Mouse (Mus musculus) kidney, postnatal 0 days (tissue): ENCODE measurements around the gene Pnrc1. TPM values are rescaled to one million over a fixed set of nuclear protein-coding genes. Genes with fewer than 3 reads are reported as not detected.

Experiments
- ATAC-seq: fragments of 200-750 bp; cut with Nextera tagmentation; replicated peaks from 2 replicates; pipeline ENCODE4 v1.8.0; 2017; ENCODE audit warnings: low read depth, moderate number of reproducible peaks, moderate TSS enrichment, moderate library complexity; ENCODE audit not compliant: low FRiP score
- DNase-seq: peaks from one replicate; pipeline ENCODE4 v3.0.0-alpha.2; 2016; ENCODE audit warnings: low spot score
- H3K27ac ChIP-seq: fragments of 300-500 bp; sonication (generic); 2 replicates; pipeline ENCODE4 v1.5.1; 2014; ENCODE audit warnings: mild to moderate bottlenecking
- H3K27me3 ChIP-seq: fragments of 300-500 bp; sonication (generic); 2 replicates; pipeline ENCODE4 v1.6.1; 2014; ENCODE audit warnings: low read length, mixed read lengths; ENCODE audit not compliant: insufficient read depth
- H3K36me3 ChIP-seq: fragments of 300-500 bp; sonication (generic); 2 replicates; pipeline ENCODE4 v1.6.1; 2014; ENCODE audit warnings: low read length, mixed read lengths; ENCODE audit not compliant: insufficient read depth
- H3K4me1 ChIP-seq: fragments of 300-500 bp; sonication (generic); replicated peaks from 2 replicates; pipeline ENCODE4 v1.6.1; 2014; ENCODE audit warnings: antibody characterized with exemption, low read length, mixed read lengths; ENCODE audit not compliant: insufficient read depth
- H3K4me2 ChIP-seq: fragments of 300-500 bp; sonication (generic); 2 replicates; pipeline ENCODE4 v1.6.1; 2014; ENCODE audit warnings: mild to moderate bottlenecking, low read length, moderate library complexity, mixed read lengths
- H3K4me3 ChIP-seq: fragments of 300-500 bp; sonication (generic); replicated peaks from 2 replicates; pipeline ENCODE4 v1.5.1; 2014; ENCODE audit warnings: low read depth, low read length
- H3K9ac ChIP-seq: fragments of 300-500 bp; sonication (generic); 2 replicates; pipeline ENCODE4 v1.6.1; 2014; ENCODE audit warnings: low read depth, low read length
- H3K9me3 ChIP-seq: fragments of 300-500 bp; sonication (generic); replicated peaks from 2 replicates; pipeline ENCODE4 v1.6.1; 2016; ENCODE audit warnings: low read length, inconsistent platforms, mixed read lengths
- CTCF ChIP-seq: IDR thresholded peaks from 2 replicates; pipeline ENCODE4 v1.5.1; 2016; ENCODE audit warnings: antibody characterized with exemption, low read depth, mild to moderate bottlenecking, moderate library complexity
- WGBS: fragments of 180-500 bp; shearing (Covaris S2); extraction: QIAGEN DNeasy Blood & Tissue Kit; methylation state at CpG from one replicate; pipeline ENCODE4 v1.1.7; 2014; 5-methylcytosine and 5-hydroxymethylcytosine counted together
- polyA plus RNA-seq: library from polyadenylated mRNA; unstranded; fragments of >200 nt; fragmentation: Nextera tagmentation; extraction: Ambion mirVana; gene quantifications from 2 replicates; pipeline ENCODE4 v1.2.1, GENCODE M21; 2015

The Pnrc1 gene
- polyA plus RNA-seq, 1 experiment from 2014 or later, result 137 TPM

GRCm38 (mm10) chr4:33245853-33246395 is 44.0 kb downstream of the Pnrc1 start:
- no peak for TF ChIP-seq CTCF
- no peak overlapping the region for H3K27ac ChIP-seq

GRCm38 (mm10) chr4:33243921-33244320 is 46.0 kb downstream of the Pnrc1 start:
- 81% methylated on average over 4 of the region's 4 CpGs for WGBS
- Histone ChIP-seq H3K4me3 (no peak overlapping the region), H3K36me3 (peaks cover 35% of the 10 kb centered on the region), H3K4me2 (no peak overlapping the region), H3K27me3 (no peaks in the 10 kb centered on the region), H3K4me1 (0 out of 2 replicates have a peak, but pooled peaks cover 13% of the 10 kb centered on the region), H3K27ac (no peak overlapping the region), H3K9me3 (no peaks in the 10 kb centered on the region), H3K9ac (no peak overlapping the region)
- DNase-seq, result no peak
- no peak for ATAC-seq
- no peak for TF ChIP-seq CTCF

More at GRCm38 (mm10) chr4:33245853-33246395, 44.0 kb downstream of the Pnrc1 start:
- Histone ChIP-seq H3K36me3 (peaks cover 35% of the 10 kb centered on the region), H3K4me3 (peak overlapping the region; percentile 100), H3K9ac (no peak overlapping the region), H3K9me3 (no peaks in the 10 kb centered on the region), H3K27me3 (no peaks in the 10 kb centered on the region), H3K4me2 (peak overlapping the region; percentile 70), H3K4me1 (0 out of 2 replicates have a peak, but pooled peaks cover 13% of the 10 kb centered on the region)
- DNase-seq (no peak), ATAC-seq (no peak)
- WGBS, result 72% methylated on average over 14 of the region's 14 CpGs

GRCm38 (mm10) chr4:33243016-33243758 is 46.8 kb downstream of the Pnrc1 start:
- no peaks in the 10 kb centered on the region for H3K27me3 ChIP-seq
- no peak for DNase-seq
- H3K9ac ChIP-seq, result no peak overlapping the region
- H3K4me1 ChIP-seq, result 0 out of 2 replicates have a peak, but pooled peaks cover 13% of the 10 kb centered on the region
- H3K27ac ChIP-seq, result no peak overlapping the region
- TF ChIP-seq CTCF, result no peak
- no peak overlapping the region for H3K4me3 ChIP-seq
- H3K4me2 ChIP-seq, result no peak overlapping the region
- no peaks in the 10 kb centered on the region for H3K9me3 ChIP-seq
- peaks cover 35% of the 10 kb centered on the region for H3K36me3 ChIP-seq
- 76% methylated on average over 12 of the region's 12 CpGs for WGBS
- no peak for ATAC-seq

- no peaks in the 10 kb centered on the region for H3K27me3 ChIP-seq
- no peak overlapping the region for H3K4me2 ChIP-seq
- H3K27ac ChIP-seq, result no peak overlapping the region
- no peak overlapping the region for H3K9ac ChIP-seq
- DNase-seq (no peak), ATAC-seq (no peak)
- H3K36me3 ChIP-seq, result peaks cover 35% of the 10 kb centered on the region
- H3K4me3 ChIP-seq, result no peak overlapping the region
- WGBS, result 57% methylated on average over 5 of the region's 5 CpGs
- no peak for TF ChIP-seq CTCF
- H3K9me3 ChIP-seq, result no peaks in the 10 kb centered on the region
- H3K4me1 ChIP-seq, result 0 out of 2 replicates have a peak, but pooled peaks cover 13% of the 10 kb centered on the region
These were observed 47.4 kb downstream of the Pnrc1 start for GRCm38 (mm10) chr4:33242536-33242935.

GRCm38 (mm10) chr4:33230881-33231280 is 59.1 kb downstream of the Pnrc1 start:
- Histone ChIP-seq H3K4me3 (no peak overlapping the region), H3K36me3 (no peaks in the 10 kb centered on the region), H3K4me1 (no peaks in the 10 kb centered on the region), H3K4me2 (no peak overlapping the region), H3K9ac (no peak overlapping the region), H3K27ac (no peak overlapping the region), H3K9me3 (no peaks in the 10 kb centered on the region), H3K27me3 (no peaks in the 10 kb centered on the region)
- no peak for DNase-seq
- no peak for TF ChIP-seq CTCF
- 81% methylated on average over 18 of the region's 18 CpGs for WGBS
- ATAC-seq, result no peak

- no peaks in the 10 kb centered on the region for H3K36me3 ChIP-seq
- ATAC-seq (no peak), DNase-seq (no peak)
- no peak overlapping the region for H3K27ac ChIP-seq
- H3K27me3 ChIP-seq, result no peaks in the 10 kb centered on the region
- TF ChIP-seq CTCF, result no peak
- 66% methylated on average over 4 of the region's 4 CpGs for whole genome bisulfite sequencing
- no peak overlapping the region for H3K4me3 ChIP-seq
- H3K4me2 ChIP-seq, result no peak overlapping the region
- no peak overlapping the region for H3K9ac ChIP-seq
- H3K4me1 ChIP-seq, result no peaks in the 10 kb centered on the region
- no peaks in the 10 kb centered on the region for H3K9me3 ChIP-seq
These were observed 60.3 kb downstream of the Pnrc1 start for GRCm38 (mm10) chr4:33229639-33230038.
